Mouse (Mus musculus): Measurements from ENCODE around the gene Fpgs.
A peak's percentile ranks its signal among the peaks of the same experiment; 100 is the strongest.

The Fpgs gene

GRCm38 (mm10) chr2:32665853-32666252 lies 38.1 kb downstream of the Fpgs start:
- DNase-seq: no peak

- DNase-seq: no peak
Measured at GRCm38 (mm10) chr2:32665345-32665744, 38.6 kb downstream of the Fpgs start.

GRCm38 (mm10) chr2:32662291-32662690 lies 41.7 kb downstream of the Fpgs start:
- no peak for DNase-seq

- DNase-seq: no peak
Measured at GRCm38 (mm10) chr2:32661509-32662107, 42.3 kb downstream of the Fpgs start.

- DNase-seq: no peak
Measured at GRCm38 (mm10) chr2:32658873-32659272, 45.1 kb downstream of the Fpgs start.

- no peak for DNase-seq
Measured at GRCm38 (mm10) chr2:32655826-32656225, 48.1 kb downstream of the Fpgs start.

- no peak for DNase-seq
Measured at GRCm38 (mm10) chr2:32655394-32655744, 48.6 kb downstream of the Fpgs start.

GRCm38 (mm10) chr2:32654743-32655393 lies 49.1 kb downstream of the Fpgs start:
- no peak for DNase-seq

- DNase-seq: no peak
Measured at GRCm38 (mm10) chr2:32653764-32654163, 50.2 kb downstream of the Fpgs start.

GRCm38 (mm10) chr2:32647366-32647765 lies 56.6 kb downstream of the Fpgs start:
- DNase-seq: no peak

- no peak for DNase-seq
Measured at GRCm38 (mm10) chr2:32646379-32647056, 57.4 kb downstream of the Fpgs start, which contains the start of gene Eng. TSS of gene Eng (plus strand) at chr2:32646595.

GRCm38 (mm10) chr2:32645647-32646046 lies 58.3 kb downstream of the Fpgs start:
- no peak for DNase-seq

GRCm38 (mm10) chr2:32644799-32645475 lies 59.0 kb downstream of the Fpgs start:
- no peak for DNase-seq

GRCm38 (mm10) chr2:32644083-32644482 lies 59.9 kb downstream of the Fpgs start:
- DNase-seq: no peak

GRCm38 (mm10) chr2:32642813-32643212 lies 61.1 kb downstream of the Fpgs start:
- DNase-seq: peak in 1 of 2 experiments; percentile 33

GRCm38 (mm10) chr2:32641810-32642209 lies 62.1 kb downstream of the Fpgs start:
- peak in 1 of 2 experiments; percentile 55 for DNase-seq

GRCm38 (mm10) chr2:32640550-32641051 lies 63.3 kb downstream of the Fpgs start:
- no peak for DNase-seq

- DNase-seq: no peak
Measured at GRCm38 (mm10) chr2:32639632-32640031, 64.3 kb downstream of the Fpgs start.

GRCm38 (mm10) chr2:32637778-32638281 lies 66.1 kb downstream of the Fpgs start:
- peak in 1 of 2 experiments; percentile 17 for DNase-seq

- DNase-seq: peak in 1 of 2 experiments; percentile 5
Measured at GRCm38 (mm10) chr2:32636617-32637016, 67.3 kb downstream of the Fpgs start.

- DNase-seq: peak in 1 of 2 experiments; percentile 20
Measured at GRCm38 (mm10) chr2:32634277-32635105, 69.5 kb downstream of the Fpgs start.

GRCm38 (mm10) chr2:32633660-32634059 lies 70.3 kb downstream of the Fpgs start:
- DNase-seq: peak in 1 of 2 experiments; percentile 32
